Mouse (Mus musculus): ENCODE measurements around the gene Serbp1. TPM values are rescaled to one million over a fixed set of nuclear protein-coding genes. Genes with fewer than 3 reads are reported as not detected.
A peak's percentile ranks its signal among the peaks of the same experiment; 100 is the strongest.

Serbp1 gene
- polyA plus RNA-seq, 1 experiment from 2014 or later, result 281 TPM

DNA sequence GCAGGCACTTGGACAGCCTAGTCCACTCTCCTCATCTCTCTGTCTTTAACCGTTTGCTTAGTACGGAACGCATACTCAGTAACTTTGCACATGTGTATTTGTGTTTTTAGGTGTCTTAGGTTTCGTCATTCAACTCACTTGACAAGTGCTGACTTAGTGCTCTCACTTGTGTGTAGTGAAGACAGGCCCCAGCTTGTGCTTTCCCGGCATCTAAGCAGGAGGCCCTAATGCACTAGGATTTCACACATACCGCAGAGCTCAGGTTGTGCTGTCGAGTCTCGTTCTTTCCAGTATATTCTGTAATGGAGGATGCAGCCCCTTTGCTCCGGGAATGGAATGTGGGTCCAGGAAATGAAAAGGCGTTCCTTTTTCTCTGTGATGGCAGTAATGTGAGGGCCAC is 65.2 kb downstream of the Serbp1 start:
- Histone ChIP-seq H3K36me3 (ENCODE audit: control insufficient read depth, insufficient read depth, low read length) (no peaks in the 10 kb centered on the region), H3K27me3 (replicated peaks; ENCODE audit: control insufficient read depth, insufficient read depth, low read length) (no peaks in the 10 kb centered on the region), H3K9me3 (ENCODE audit: control insufficient read depth, low read length) (no peaks in the 10 kb centered on the region), H3K4me2 (ENCODE audit: low read length) (no peak overlapping the region), H3K4me1 (ENCODE audit: control insufficient read depth, insufficient read depth, low read depth, low read length) (no peaks in the 10 kb centered on the region), H3K27ac (ENCODE audit: low read depth, low read length) (no peak overlapping the region), H3K9ac (ENCODE audit: low read depth, low read length) (no peak overlapping the region), H3K4me3 (ENCODE audit: low read length) (no peak overlapping the region)
- 89% methylated on average over 10 of the region's 10 CpGs for WGBS
- ATAC-seq, result no peak

DNA sequence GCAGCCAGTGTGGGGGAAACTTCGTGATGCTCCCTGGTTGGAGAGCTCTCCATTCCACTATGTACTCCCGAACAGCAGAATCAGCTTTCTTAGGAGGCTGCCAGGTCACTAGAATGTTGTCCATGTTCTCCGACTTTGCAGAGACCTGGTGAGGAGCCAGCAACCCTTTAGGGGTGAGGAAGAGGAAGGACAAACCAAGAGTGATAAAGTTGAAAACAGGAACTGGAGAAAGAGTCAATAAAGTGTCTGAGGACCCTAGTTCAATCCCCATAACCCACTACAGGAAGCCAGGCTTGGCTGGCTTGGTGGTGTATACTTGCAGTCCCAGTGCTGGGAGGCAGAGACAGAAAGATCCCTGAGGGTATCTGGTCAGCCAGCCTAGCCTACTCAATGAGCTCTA is 71.0 kb downstream of the Serbp1 start:
- ATAC-seq, result no peak
- Histone ChIP-seq H3K9me3 (ENCODE audit: control insufficient read depth, low read length) (no peaks in the 10 kb centered on the region), H3K27me3 (replicated peaks; ENCODE audit: control insufficient read depth, insufficient read depth, low read length) (no peaks in the 10 kb centered on the region), H3K4me3 (ENCODE audit: low read length) (no peak overlapping the region), H3K4me2 (ENCODE audit: low read length) (no peak overlapping the region), H3K36me3 (ENCODE audit: control insufficient read depth, insufficient read depth, low read length) (no peaks in the 10 kb centered on the region), H3K27ac (ENCODE audit: low read depth, low read length) (no peak overlapping the region), H3K4me1 (ENCODE audit: control insufficient read depth, insufficient read depth, low read depth, low read length) (no peaks in the 10 kb centered on the region), H3K9ac (ENCODE audit: low read depth, low read length) (no peak overlapping the region)
- WGBS, result 88% methylated on average over 3 of the region's 3 CpGs

DNA sequence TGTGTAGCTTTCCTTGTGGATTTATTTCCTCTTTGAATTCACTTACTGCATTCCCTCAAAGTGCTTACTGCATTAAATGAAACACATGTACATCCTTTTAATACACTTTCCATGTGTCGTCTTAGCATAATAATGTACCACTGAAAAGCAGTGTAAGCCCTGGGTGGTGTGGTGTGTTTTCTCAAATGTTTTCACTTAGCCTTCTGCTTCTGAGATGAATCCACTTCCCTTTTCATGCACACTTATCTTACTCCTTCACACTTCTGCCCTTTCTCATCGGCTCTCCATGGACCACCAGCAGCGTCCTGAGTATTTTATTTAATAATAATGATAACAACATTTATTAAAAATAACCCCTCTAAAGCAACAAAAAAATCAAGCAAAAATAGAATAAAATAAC is 71.8 kb downstream of the Serbp1 start:
- no peak overlapping the region for H3K4me2 ChIP-seq (ENCODE audit: low read length)
- H3K27me3 ChIP-seq (replicated peaks; ENCODE audit: control insufficient read depth, insufficient read depth, low read length), result no peaks in the 10 kb centered on the region
- no peaks in the 10 kb centered on the region for H3K9me3 ChIP-seq (ENCODE audit: control insufficient read depth, low read length)
- H3K27ac ChIP-seq (ENCODE audit: low read depth, low read length), result no peak overlapping the region
- H3K36me3 ChIP-seq (ENCODE audit: control insufficient read depth, insufficient read depth, low read length), result no peaks in the 10 kb centered on the region
- 87% methylated on average over 3 of the region's 3 CpGs for WGBS
- no peak overlapping the region for H3K4me3 ChIP-seq (ENCODE audit: low read length)
- ATAC-seq, result no peak
- no peaks in the 10 kb centered on the region for H3K4me1 ChIP-seq (ENCODE audit: control insufficient read depth, insufficient read depth, low read depth, low read length)
- H3K9ac ChIP-seq (ENCODE audit: low read depth, low read length), result no peak overlapping the region

DNA sequence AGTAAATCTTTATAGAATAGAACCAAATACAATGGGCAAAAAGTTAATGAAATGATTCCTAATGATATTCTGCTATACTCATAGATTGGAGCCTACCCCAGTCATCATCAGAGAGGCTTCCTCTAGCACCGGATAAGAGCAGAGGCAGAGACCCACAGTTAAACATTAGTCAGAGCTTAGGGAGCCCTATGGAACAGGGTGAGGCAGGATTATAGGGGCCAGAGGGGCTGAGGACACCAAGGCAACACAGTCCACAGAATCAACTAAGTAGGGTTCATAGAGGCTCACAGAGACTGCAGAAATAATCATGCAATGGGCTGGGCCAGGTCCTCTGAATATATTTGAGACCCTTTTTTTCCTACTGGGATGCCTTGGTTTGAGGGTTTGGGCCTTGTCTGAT is 76.7 kb downstream of the Serbp1 start:
- Histone ChIP-seq H3K27me3 (replicated peaks; ENCODE audit: control insufficient read depth, insufficient read depth, low read length) (no peaks in the 10 kb centered on the region), H3K9me3 (ENCODE audit: control insufficient read depth, low read length) (no peaks in the 10 kb centered on the region), H3K9ac (ENCODE audit: low read depth, low read length) (no peak overlapping the region), H3K36me3 (ENCODE audit: control insufficient read depth, insufficient read depth, low read length) (no peaks in the 10 kb centered on the region), H3K4me1 (ENCODE audit: control insufficient read depth, insufficient read depth, low read depth, low read length) (no peaks in the 10 kb centered on the region), H3K4me3 (ENCODE audit: low read length) (no peak overlapping the region), H3K27ac (ENCODE audit: low read depth, low read length) (no peak overlapping the region), H3K4me2 (ENCODE audit: low read length) (no peak overlapping the region)
- ATAC-seq, result no peak
- 71% methylated on average over 1 of the region's 1 CpGs for WGBS

DNA sequence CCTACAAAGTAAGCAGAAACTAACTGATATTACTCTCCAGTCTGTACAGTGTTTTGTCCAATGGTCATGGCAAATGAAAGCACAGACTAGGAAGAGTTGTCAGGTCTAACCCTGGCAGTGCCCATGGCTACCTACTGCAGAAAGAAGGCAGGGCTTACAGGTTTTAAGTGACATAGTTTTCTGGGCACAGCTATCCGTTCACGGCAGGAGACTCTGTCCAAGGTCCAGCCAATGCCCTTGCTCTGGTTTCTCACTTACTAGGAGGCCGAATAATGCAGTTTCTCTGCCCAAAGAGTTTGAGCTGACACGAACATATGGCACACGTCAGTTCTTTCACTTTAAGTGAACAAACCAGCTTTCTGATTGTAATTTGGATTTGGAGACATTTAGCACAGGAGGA is 79.1 kb downstream of the Serbp1 start:
- no peak overlapping the region for H3K27ac ChIP-seq (ENCODE audit: low read depth, low read length)
- no peaks in the 10 kb centered on the region for H3K36me3 ChIP-seq (ENCODE audit: control insufficient read depth, insufficient read depth, low read length)
- H3K4me2 ChIP-seq (ENCODE audit: low read length), result no peak overlapping the region
- ATAC-seq, result no peak
- no peak overlapping the region for H3K9ac ChIP-seq (ENCODE audit: low read depth, low read length)
- H3K27me3 ChIP-seq (replicated peaks; ENCODE audit: control insufficient read depth, insufficient read depth, low read length), result no peaks in the 10 kb centered on the region
- no peaks in the 10 kb centered on the region for H3K9me3 ChIP-seq (ENCODE audit: control insufficient read depth, low read length)
- H3K4me1 ChIP-seq (ENCODE audit: control insufficient read depth, insufficient read depth, low read depth, low read length), result no peaks in the 10 kb centered on the region
- 77% methylated on average over 5 of the region's 5 CpGs for WGBS
- no peak overlapping the region for H3K4me3 ChIP-seq (ENCODE audit: low read length)

DNA sequence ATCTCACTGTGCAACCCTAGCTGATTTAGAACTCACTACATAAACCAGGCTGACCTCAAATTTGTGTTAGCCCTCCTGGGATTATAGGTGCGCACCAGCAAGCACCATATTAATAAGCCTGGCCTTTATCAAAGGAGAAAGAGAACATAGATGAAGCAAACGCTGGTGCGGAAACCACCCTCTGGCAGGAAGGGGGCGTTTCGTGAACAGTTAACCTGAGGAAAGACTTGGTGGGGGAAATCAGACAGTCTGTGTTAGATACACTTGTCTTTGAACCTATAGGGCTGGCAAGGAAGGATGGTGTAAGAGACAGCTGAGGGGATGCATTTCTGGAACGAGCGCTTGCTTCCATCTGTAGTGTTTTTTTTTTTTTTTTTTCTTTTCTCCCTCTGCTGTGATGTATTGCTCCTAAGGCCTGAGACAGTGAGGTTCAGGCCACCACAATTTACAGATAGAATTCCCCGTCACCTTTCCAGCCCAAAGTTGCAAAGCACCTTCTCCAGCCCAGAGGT is 79.9 kb downstream of the Serbp1 start:
- no peak for ATAC-seq
- Histone ChIP-seq H3K9me3 (ENCODE audit: control insufficient read depth, low read length) (no peaks in the 10 kb centered on the region), H3K4me3 (ENCODE audit: low read length) (no peak overlapping the region), H3K36me3 (ENCODE audit: control insufficient read depth, insufficient read depth, low read length) (no peaks in the 10 kb centered on the region), H3K27ac (ENCODE audit: low read depth, low read length) (no peak overlapping the region), H3K4me1 (ENCODE audit: control insufficient read depth, insufficient read depth, low read depth, low read length) (no peaks in the 10 kb centered on the region), H3K4me2 (ENCODE audit: low read length) (no peak overlapping the region), H3K27me3 (replicated peaks; ENCODE audit: control insufficient read depth, insufficient read depth, low read length) (no peaks in the 10 kb centered on the region), H3K9ac (ENCODE audit: low read depth, low read length) (no peak overlapping the region)
- 84% methylated on average over 8 of the region's 8 CpGs for WGBS

DNA sequence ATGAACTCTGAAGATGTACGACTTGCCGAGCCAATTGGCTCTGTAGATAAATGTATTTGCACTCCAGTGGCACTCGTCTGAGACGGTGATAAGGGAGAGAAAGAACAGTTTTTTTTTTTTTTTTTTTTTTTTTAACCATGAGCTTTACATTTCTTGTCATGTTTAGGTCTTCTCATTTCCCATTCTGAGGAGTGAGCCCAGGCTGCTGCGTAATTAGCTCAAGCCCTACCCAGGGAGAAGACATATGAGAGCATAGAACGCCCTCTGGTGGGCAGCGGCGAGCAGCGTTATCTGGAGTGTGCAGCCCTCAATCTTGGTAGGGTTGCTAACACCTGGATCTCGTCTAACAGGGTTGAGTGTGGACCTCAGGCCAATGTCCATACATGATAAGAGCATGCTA is 80.5 kb downstream of the Serbp1 start:
- no peak overlapping the region for H3K4me2 ChIP-seq (ENCODE audit: low read length)
- no peaks in the 10 kb centered on the region for H3K9me3 ChIP-seq (ENCODE audit: control insufficient read depth, low read length)
- no peaks in the 10 kb centered on the region for H3K4me1 ChIP-seq (ENCODE audit: control insufficient read depth, insufficient read depth, low read depth, low read length)
- whole genome bisulfite sequencing, result 38% methylated on average over 10 of the region's 10 CpGs
- H3K27me3 ChIP-seq (replicated peaks; ENCODE audit: control insufficient read depth, insufficient read depth, low read length), result no peaks in the 10 kb centered on the region
- H3K9ac ChIP-seq (ENCODE audit: low read depth, low read length), result no peak overlapping the region
- no peak overlapping the region for H3K27ac ChIP-seq (ENCODE audit: low read depth, low read length)
- H3K36me3 ChIP-seq (ENCODE audit: control insufficient read depth, insufficient read depth, low read length), result no peaks in the 10 kb centered on the region
- no peak overlapping the region for H3K4me3 ChIP-seq (ENCODE audit: low read length)
- ATAC-seq, result peak; percentile 60; the same call in 1 of the 2 replicates

DNA sequence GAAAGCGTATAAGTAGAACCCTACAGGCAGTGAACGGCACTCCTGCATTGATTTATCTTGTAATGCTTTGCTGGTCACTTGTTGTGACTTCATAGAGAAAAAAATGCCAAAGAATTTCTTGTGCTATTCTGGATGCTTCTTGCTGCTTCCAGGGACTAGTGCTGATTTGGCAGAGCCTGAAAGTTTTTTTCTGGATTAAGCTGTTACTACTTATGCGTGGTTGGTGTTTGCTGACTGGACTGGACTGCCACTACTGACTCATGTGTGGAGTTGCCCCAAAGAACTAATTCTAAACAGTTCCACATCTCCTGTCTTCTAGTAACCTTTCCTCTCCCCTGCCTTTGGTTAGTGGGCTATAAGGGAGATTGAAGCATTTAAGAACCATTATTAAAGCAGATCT is 85.8 kb downstream of the Serbp1 start:
- no peak for ATAC-seq
- Histone ChIP-seq H3K27me3 (replicated peaks; ENCODE audit: control insufficient read depth, insufficient read depth, low read length) (no peaks in the 10 kb centered on the region), H3K4me1 (ENCODE audit: control insufficient read depth, insufficient read depth, low read depth, low read length) (no peaks in the 10 kb centered on the region), H3K9ac (ENCODE audit: low read depth, low read length) (no peak overlapping the region), H3K27ac (ENCODE audit: low read depth, low read length) (no peak overlapping the region), H3K4me2 (ENCODE audit: low read length) (no peak overlapping the region), H3K9me3 (ENCODE audit: control insufficient read depth, low read length) (no peaks in the 10 kb centered on the region), H3K36me3 (ENCODE audit: control insufficient read depth, insufficient read depth, low read length) (no peaks in the 10 kb centered on the region), H3K4me3 (ENCODE audit: low read length) (no peak overlapping the region)
- WGBS, result 90% methylated on average over 3 of the region's 3 CpGs

DNA sequence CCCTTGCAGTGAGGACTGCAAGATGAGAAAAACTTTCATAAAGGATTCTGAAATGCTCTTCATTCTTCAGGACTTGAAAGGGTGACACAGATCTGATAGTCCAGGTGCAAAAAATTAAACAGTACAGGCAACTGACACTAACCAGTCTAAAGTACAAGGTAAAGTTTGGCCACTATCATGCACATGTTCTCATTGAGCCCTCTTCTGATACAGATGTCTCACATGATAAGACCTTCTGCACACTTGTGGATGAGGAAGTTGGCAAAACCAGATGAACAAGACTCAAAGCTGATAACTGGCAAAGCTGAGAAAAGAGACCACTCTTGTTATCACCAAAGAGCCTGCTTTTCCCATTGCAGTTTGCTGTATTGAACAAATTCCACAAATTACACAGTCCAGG is 100.0 kb downstream of the Serbp1 start:
- Histone ChIP-seq H3K36me3 (ENCODE audit: control insufficient read depth, insufficient read depth, low read length) (no peaks in the 10 kb centered on the region), H3K4me2 (ENCODE audit: low read length) (no peak overlapping the region)
- ATAC-seq, result no peak

DNA sequence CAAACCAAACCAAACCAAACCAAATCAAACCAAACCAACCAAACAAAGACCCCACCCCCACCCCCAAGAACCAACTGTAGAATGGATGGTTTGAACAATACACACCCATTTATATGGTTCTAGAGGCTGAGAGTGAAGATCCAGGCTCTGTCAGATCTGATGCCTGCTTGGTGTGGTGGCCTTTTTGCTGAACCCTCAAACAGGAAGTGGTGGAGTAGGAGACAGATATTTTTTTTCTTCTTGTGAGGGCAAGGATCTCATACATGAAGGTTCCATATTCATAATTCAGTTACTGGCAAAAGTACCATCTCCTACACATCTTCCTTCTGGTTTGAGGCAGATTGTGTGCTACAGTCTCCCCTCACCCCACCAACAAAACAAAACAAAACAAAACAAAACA is 101.5 kb downstream of the Serbp1 start:
- no peaks in the 10 kb centered on the region for H3K36me3 ChIP-seq (ENCODE audit: control insufficient read depth, insufficient read depth, low read length)
- no peak for ATAC-seq
- H3K4me1 ChIP-seq (ENCODE audit: control insufficient read depth, insufficient read depth, low read depth, low read length), result no peaks in the 10 kb centered on the region
- no peaks in the 10 kb centered on the region for H3K9me3 ChIP-seq (ENCODE audit: control insufficient read depth, low read length)
- H3K4me2 ChIP-seq (ENCODE audit: low read length), result no peak overlapping the region
- no peak overlapping the region for H3K4me3 ChIP-seq (ENCODE audit: low read length)
- H3K27ac ChIP-seq (ENCODE audit: low read depth, low read length), result no peak overlapping the region
- no peaks in the 10 kb centered on the region for H3K27me3 ChIP-seq (replicated peaks; ENCODE audit: control insufficient read depth, insufficient read depth, low read length)
- no peak overlapping the region for H3K9ac ChIP-seq (ENCODE audit: low read depth, low read length)

More for the DNA sequence above, 100.0 kb downstream of the Serbp1 start:
- Histone ChIP-seq H3K4me3 (ENCODE audit: low read length) (no peak overlapping the region), H3K4me1 (ENCODE audit: control insufficient read depth, insufficient read depth, low read depth, low read length) (no peaks in the 10 kb centered on the region), H3K9ac (ENCODE audit: low read depth, low read length) (no peak overlapping the region), H3K27ac (ENCODE audit: low read depth, low read length) (no peak overlapping the region), H3K27me3 (replicated peaks; ENCODE audit: control insufficient read depth, insufficient read depth, low read length) (no peaks in the 10 kb centered on the region), H3K9me3 (ENCODE audit: control insufficient read depth, low read length) (no peaks in the 10 kb centered on the region)

Measured in hindbrain, embryonic 16.5 days (tissue).